Mouse (Mus musculus): ENCODE measurements around the gene Sbk3.

The Sbk3 gene

GRCm38 (mm10) chr7:4993347-4993998 is 22.5 kb upstream of the Sbk3 start:
- DNase-seq (ENCODE audit: inconsistent ontology term) = no peak

- no peak for DNase-seq (ENCODE audit: inconsistent ontology term)
Observed at GRCm38 (mm10) chr7:4988250-4988649, 17.3 kb upstream of the Sbk3 start.

GRCm38 (mm10) chr7:4976832-4977231 is 5.9 kb upstream of the Sbk3 start:
- DNase-seq (ENCODE audit: inconsistent ontology term) = no peak

GRCm38 (mm10) chr7:4975455-4975854 is 4.5 kb upstream of the Sbk3 start:
- no peak for DNase-seq (ENCODE audit: inconsistent ontology term)

GRCm38 (mm10) chr7:4972321-4973047 is 1.5 kb upstream of the Sbk3 start:
- peak; percentile 21 for DNase-seq (ENCODE audit: inconsistent ontology term)

GRCm38 (mm10) chr7:4971710-4972109 is 742 bp upstream of the Sbk3 start:
- DNase-seq (ENCODE audit: inconsistent ontology term) = no peak

GRCm38 (mm10) chr7:4964988-4965387 is 6.0 kb downstream of the Sbk3 start:
- DNase-seq (ENCODE audit: inconsistent ontology term) = no peak

- DNase-seq (ENCODE audit: inconsistent ontology term) = peak; percentile 70
Observed at GRCm38 (mm10) chr7:4964272-4964671, 6.7 kb downstream of the Sbk3 start, which contains the start of gene Sbk2. Sbk2 (minus strand) TSS chr7:4964406.

- no peak for DNase-seq (ENCODE audit: inconsistent ontology term)
Observed at GRCm38 (mm10) chr7:4963527-4963926, 7.4 kb downstream of the Sbk3 start.

- DNase-seq (ENCODE audit: inconsistent ontology term) = no peak
Observed at GRCm38 (mm10) chr7:4957361-4957760, 13.6 kb downstream of the Sbk3 start.

- no peak for DNase-seq (ENCODE audit: inconsistent ontology term)
Observed at GRCm38 (mm10) chr7:4953815-4954445, 17.0 kb downstream of the Sbk3 start.

GRCm38 (mm10) chr7:4950561-4951342 is 20.2 kb downstream of the Sbk3 start:
- no peak for DNase-seq (ENCODE audit: inconsistent ontology term)

- no peak for DNase-seq (ENCODE audit: inconsistent ontology term)
Observed at GRCm38 (mm10) chr7:4948386-4948785, 22.6 kb downstream of the Sbk3 start.

- no peak for DNase-seq (ENCODE audit: inconsistent ontology term)
Observed at GRCm38 (mm10) chr7:4947855-4948254, 23.1 kb downstream of the Sbk3 start.

- peak; percentile 93 for DNase-seq (ENCODE audit: inconsistent ontology term)
Observed at GRCm38 (mm10) chr7:4943223-4943815, 27.6 kb downstream of the Sbk3 start.

GRCm38 (mm10) chr7:4942673-4943072 is 28.3 kb downstream of the Sbk3 start:
- no peak for DNase-seq (ENCODE audit: inconsistent ontology term)

GRCm38 (mm10) chr7:4940068-4940479 is 30.9 kb downstream of the Sbk3 start:
- DNase-seq (ENCODE audit: inconsistent ontology term) = peak; percentile 76

GRCm38 (mm10) chr7:4938456-4938855 is 32.5 kb downstream of the Sbk3 start:
- peak; percentile 22 for DNase-seq (ENCODE audit: inconsistent ontology term)

- DNase-seq (ENCODE audit: inconsistent ontology term) = no peak
Observed at GRCm38 (mm10) chr7:4937392-4937791, 33.6 kb downstream of the Sbk3 start.

GRCm38 (mm10) chr7:4936832-4937231 is 34.1 kb downstream of the Sbk3 start:
- no peak for DNase-seq (ENCODE audit: inconsistent ontology term)

- no peak for DNase-seq (ENCODE audit: inconsistent ontology term)
Observed at GRCm38 (mm10) chr7:4934160-4934914, 36.6 kb downstream of the Sbk3 start.

All from Muller cell, postnatal 12 days (primary cell).